26 mouse cellular contexts compared by ENCODE assay signal in genomic region chr16:57131544-57131943, GRCm38 (mm10). TPM values are rescaled to one million over a fixed set of nuclear protein-coding genes. Genes with fewer than 3 reads are reported as not detected.
DNase-seq lines count a peak whose midpoint lies in the region; ATAC-seq lines count a peak whose summit lies in the region.
"Had no signal": no experiment of that assay in that cellular context is flagged by ENCODE, and none has a peak within 500 bp of the region (broad histone marks: within the 10 kb centered on the region; RNA-seq: fewer than 3 reads in every experiment).

No protein-coding gene starts in this region.

- H3K9me3 ChIP-seq in neural tube, embryonic 11.5 days (ENCODE audit: control insufficient read depth, low read length), result no peaks in the 10 kb centered on the region
- H3K9me3 ChIP-seq: heart, embryonic 13.5 days; limb, embryonic 13.5 days; liver, embryonic 12.5 days had no signal

- no peak overlapping the region for H3K27ac ChIP-seq in neural tube, embryonic 11.5 days (ENCODE audit: low read depth, low read length)
- H3K27ac ChIP-seq: heart, embryonic 13.5 days; left cerebral cortex, adult 2 months; limb, embryonic 13.5 days; liver, embryonic 12.5 days had no signal

- WGBS in neural tube, embryonic 11.5 days, result 50% methylated on average over 4 of the region's 4 CpGs

- DNase-seq in embryo, embryonic 10 days (ENCODE audit: low spot score), result peak; percentile 8
- DNase-seq in embryo, embryonic 9.5 days (ENCODE audit: extremely low spot score), result no peak
- DNase-seq in neural tube, embryonic 11.5 days (ENCODE audit: low spot score), result no peak
- no peak for DNase-seq in neural tube, embryonic 10.5 days (ENCODE audit: extremely low spot score, low spot score)
- DNase-seq in ZHBTc4 (ENCODE audit: low read depth, low spot score), result peak; percentile 68
- DNase-seq in layer of hippocampus, postnatal 25 days (ENCODE audit: extremely low spot score in 1 of 2, low spot score in 1 of 2), result no peak
- DNase-seq in right cerebral cortex, adult 2 months (ENCODE audit: low spot score in 2 of 2), result no peak
- DNase-seq: cerebellum, adult 11-12 months; cerebellum, adult 9-11 months; heart, postnatal 10 days; kidney, adult 11 months; lung, adult 18-20 months; lung, postnatal 10 days; midbrain, embryonic 14.5 days; retina, postnatal 1 day; right cerebral cortex, postnatal 25 days; thymus, adult 18-20 months; thymus, postnatal 36 days had no signal

- H3K4me2 ChIP-seq in neural tube, embryonic 11.5 days (ENCODE audit: low read depth), result no peak overlapping the region
- H3K4me2 ChIP-seq: heart, embryonic 13.5 days; limb, embryonic 13.5 days; liver, embryonic 12.5 days had no signal

- peak; percentile 55 for ATAC-seq in neural tube, embryonic 11.5 days (ENCODE audit: insufficient read depth, low FRiP score, low TSS enrichment)
- ATAC-seq in megakaryocyte progenitor cell, adult 5-6 weeks (replicated peaks; ENCODE audit: poor library complexity), result no peak
- ATAC-seq: forebrain, embryonic 16.5 days; inflammation-experienced regulatory T-cells, adult 6 months; liver, embryonic 12.5 days had no signal

- H3K4me1 ChIP-seq in neural tube, embryonic 11.5 days (ENCODE audit: control insufficient read depth, insufficient read depth, low read length), result peaks cover 6% of the 10 kb centered on the region; the same call in 1 of the 2 replicates

- peaks cover 2% of the 10 kb centered on the region; the same call in 1 of the 2 replicates for H3K36me3 ChIP-seq in neural tube, embryonic 11.5 days (ENCODE audit: control insufficient read depth, insufficient read depth, low read length)

- H3K27me3 ChIP-seq in neural tube, embryonic 11.5 days (ENCODE audit: control insufficient read depth, insufficient read depth, low read length), result no peaks in the 10 kb centered on the region
- H3K27me3 ChIP-seq: heart, embryonic 13.5 days; limb, embryonic 13.5 days; liver, embryonic 12.5 days had no signal

- no peak overlapping the region for H3K9ac ChIP-seq in neural tube, embryonic 11.5 days (ENCODE audit: low read length)
- H3K9ac ChIP-seq: heart, embryonic 13.5 days; limb, embryonic 13.5 days; liver, embryonic 12.5 days had no signal

- H3K4me3 ChIP-seq in neural tube, embryonic 11.5 days (ENCODE audit: low read depth, low read length), result no peak overlapping the region
- H3K4me3 ChIP-seq: erythroblast, embryonic 14.5 days; heart, embryonic 13.5 days; left cerebral cortex, adult 2 months; limb, embryonic 13.5 days; liver, embryonic 12.5 days had no signal

RNA-seq across cellular contexts. Expression of gene Tomm70a, which starts 10.0 kb away (rescaled TPM):
- polyA plus RNA-seq in neural tube, embryonic 11.5 days (2014; fragmentation: Nextera tagmentation; extraction: Ambion mirVana), result 74.6 and 74.8 TPM in 2 replicates
- 100 to 1,000 TPM in 1 of 2 experiments, 10 to 100 TPM in 1; 98.8 to 104 TPM for total RNA-seq in layer of hippocampus, postnatal 25 days (2021)
- 92.0 and 95.9 TPM in 2 replicates for total RNA-seq in megakaryocyte progenitor cell, adult 5-6 weeks (2015)
- total RNA-seq in megakaryocyte progenitor cell, adult 5-6 weeks (2017), result 68.3 and 73.8 TPM in 2 replicates

RNA-seq across cellular contexts. Expression of gene Nit2, which starts 35.6 kb away (rescaled TPM):
- 49.8 and 51.3 TPM in 2 replicates for polyA plus RNA-seq in neural tube, embryonic 11.5 days (2014; fragmentation: Nextera tagmentation; extraction: Ambion mirVana)
- 10 to 100 TPM; 15.5 to 17.0 TPM for total RNA-seq in layer of hippocampus, postnatal 25 days (2021)
- 35.2 and 40.7 TPM in 2 replicates for total RNA-seq in megakaryocyte progenitor cell, adult 5-6 weeks (2015)
- total RNA-seq in megakaryocyte progenitor cell, adult 5-6 weeks (2017), result 30.9 and 38.1 TPM in 2 replicates

Comparison
In these comparisons a context has a peak if more than half of its experiments do, and no peak if none do; other contexts are left out.
1. DNase-seq: peak in embryo, embryonic 10 days (single experiment) and ZHBTc4 (single experiment); none in embryo, embryonic 9.5 days (single experiment), neural tube, embryonic 11.5 days (single experiment), neural tube, embryonic 10.5 days (single experiment), layer of hippocampus, postnatal 25 days (0 of 2) and right cerebral cortex, adult 2 months (0 of 2).